Mouse (Mus musculus) midbrain, embryonic 14.5 days (tissue): Measurements from ENCODE around the gene Top2a. TPM values are rescaled to one million over a fixed set of nuclear protein-coding genes. Genes with fewer than 3 reads are reported as not detected.
A peak's percentile ranks its signal among the peaks of the same experiment; 100 is the strongest.

Experiments
- ATAC-seq: fragments of 200-750 bp; cut with Nextera tagmentation; 2 replicates; pipeline ENCODE4 v1.8.0; 2017; ENCODE audit warnings: moderate number of reproducible peaks, moderate library complexity; ENCODE audit not compliant: low FRiP score, low TSS enrichment
- DNase-seq: peaks from one replicate; pipeline ENCODE4 v3.0.0-alpha.2; 2015
- H3K27ac ChIP-seq: fragments of 300-500 bp; sonication (generic); replicated peaks from 2 replicates; pipeline ENCODE4 v1.5.1; 2014; ENCODE audit warnings: mild to moderate bottlenecking, low read depth, low read length, moderate library complexity
- H3K27me3 ChIP-seq: fragments of 300-500 bp; sonication (generic); 2 replicates; pipeline ENCODE4 v1.6.1; 2014; ENCODE audit warnings: low read length, control low read depth, mixed read lengths; ENCODE audit not compliant: control insufficient read depth, insufficient read depth
- H3K36me3 ChIP-seq: fragments of 300-500 bp; sonication (generic); 2 replicates; pipeline ENCODE4 v1.6.1; 2014; ENCODE audit warnings: low read length, control low read depth; ENCODE audit not compliant: control insufficient read depth, insufficient read depth
- H3K4me1 ChIP-seq: fragments of 300-500 bp; sonication (generic); 2 replicates; pipeline ENCODE4 v1.6.1; 2014; ENCODE audit warnings: mild to moderate bottlenecking, antibody characterized with exemption, low read length, control low read depth; ENCODE audit not compliant: control insufficient read depth, insufficient read depth
- H3K4me2 ChIP-seq: fragments of 300-500 bp; sonication (generic); 2 replicates; pipeline ENCODE4 v1.6.1; 2014; ENCODE audit warnings: mild to moderate bottlenecking, low read length, moderate library complexity
- H3K4me3 ChIP-seq: fragments of 300-500 bp; sonication (generic); replicated peaks from 2 replicates; pipeline ENCODE4 v1.5.1; 2014; ENCODE audit warnings: low read depth, low read length
- H3K9ac ChIP-seq: fragments of 300-500 bp; sonication (generic); replicated peaks from 2 replicates; pipeline ENCODE4 v1.6.1; 2014; ENCODE audit warnings: mild to moderate bottlenecking, low read length, moderate library complexity
- H3K9me3 ChIP-seq: fragments of 300-500 bp; sonication (generic); 2 replicates; pipeline ENCODE4 v1.6.1; 2016; ENCODE audit warnings: low read length, control low read depth, mixed read lengths; ENCODE audit not compliant: control insufficient read depth
- WGBS: fragments of 180-500 bp; shearing (Covaris S2); extraction: QIAGEN DNeasy Blood & Tissue Kit; methylation state at CpG from one replicate; pipeline ENCODE4 v1.1.7; 2014; 5-methylcytosine and 5-hydroxymethylcytosine counted together
- polyA plus RNA-seq: library from polyadenylated mRNA; unstranded; fragments of >200 nt; fragmentation: Nextera tagmentation; extraction: Ambion mirVana; gene quantifications from 2 replicates; pipeline ENCODE4 v1.2.1, GENCODE M21; 2014

The Top2a gene
- polyA plus RNA-seq, 1 experiment from 2014 or later = 67.9 TPM

DNA sequence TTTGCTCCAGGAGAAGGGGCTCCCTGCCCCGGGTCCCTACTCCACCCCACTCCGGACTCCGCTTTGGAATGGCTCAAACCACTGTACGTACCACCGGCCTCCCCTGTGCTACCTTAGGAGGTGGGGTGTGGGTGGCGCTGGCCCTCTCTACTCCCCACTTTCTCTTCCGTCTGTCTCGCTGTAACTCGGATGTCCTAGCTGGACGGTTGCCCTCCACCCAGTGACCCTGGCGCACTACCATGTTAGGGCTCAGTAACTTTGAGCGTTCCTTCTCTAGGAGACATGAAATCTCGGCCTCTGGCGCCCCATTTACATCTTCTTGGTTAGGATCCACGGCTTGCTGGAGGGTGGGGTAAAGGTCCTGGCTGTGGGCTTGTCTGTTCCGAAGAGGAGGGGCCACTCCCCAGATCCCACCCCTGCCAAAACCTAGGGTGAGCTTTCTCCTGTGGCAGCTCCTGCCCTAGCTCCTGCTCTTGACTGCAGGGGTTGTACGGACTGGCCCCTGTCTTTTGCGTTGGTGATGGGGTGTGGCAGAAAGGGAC lies 62.9 kb downstream of the Top2a start:
- DNase-seq = no peak
- Histone ChIP-seq H3K4me2 (peak overlapping the region; percentile 86), H3K27ac (no peak overlapping the region)

DNA sequence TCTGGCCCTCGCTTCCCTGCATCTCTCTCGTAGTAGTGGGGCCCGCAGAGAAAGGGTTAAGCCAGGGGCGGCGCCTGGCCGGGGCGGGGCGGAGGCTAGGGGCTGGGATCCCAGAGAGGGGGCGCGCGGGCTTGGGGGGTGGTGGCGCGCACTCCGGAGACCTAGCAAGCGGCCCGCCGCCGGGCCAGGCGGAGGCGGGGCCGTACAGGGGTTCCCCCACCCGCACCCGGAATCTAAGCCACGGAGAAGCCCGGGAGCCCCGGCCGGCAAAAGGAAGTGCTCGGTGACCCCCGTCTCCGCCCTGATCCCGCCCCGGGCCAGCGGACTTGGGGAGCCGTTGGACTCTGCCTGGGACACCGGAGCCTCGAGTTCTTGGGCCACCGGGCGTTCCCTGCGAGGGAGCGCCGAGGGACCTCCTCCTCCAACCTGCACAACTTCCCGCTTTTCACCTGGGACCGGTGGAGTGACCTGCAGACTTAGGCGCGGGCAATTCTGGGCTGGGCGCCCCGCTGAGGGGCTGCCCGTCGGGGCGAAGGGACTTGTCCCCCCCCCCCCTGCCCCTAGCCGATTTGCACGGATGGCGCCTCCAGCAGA lies 63.6 kb downstream of the Top2a start:
- Histone ChIP-seq H3K9me3 (no peaks in the 10 kb centered on the region), H3K27ac (0 out of 2 replicates have a peak overlapping the region, but pooled peaks have one; percentile 8), H3K36me3 (no peaks in the 10 kb centered on the region), H3K4me2 (peak overlapping the region; percentile 86), H3K9ac (peak overlapping the region; percentile 66), H3K4me1 (peaks cover 63% of the 10 kb centered on the region), H3K27me3 (peaks cover 18% of the 10 kb centered on the region), H3K4me3 (peak overlapping the region; percentile 57)
- peak; percentile 77 for DNase-seq
- WGBS = under 1% methylated on average over 52 of the region's 53 CpGs
- peak; percentile 15; the same call in 1 of the 2 replicates for ATAC-seq

More for the DNA sequence above, 62.9 kb downstream of the Top2a start:
- Histone ChIP-seq H3K27me3 (peaks cover 18% of the 10 kb centered on the region), H3K4me1 (peaks cover 66% of the 10 kb centered on the region), H3K9me3 (no peaks in the 10 kb centered on the region), H3K36me3 (no peaks in the 10 kb centered on the region), H3K9ac (peak overlapping the region; percentile 66; the same call in 1 of the 2 replicates), H3K4me3 (peak overlapping the region; percentile 57)
- ATAC-seq = no peak
- WGBS = 5% methylated on average over 18 of the region's 18 CpGs

DNA sequence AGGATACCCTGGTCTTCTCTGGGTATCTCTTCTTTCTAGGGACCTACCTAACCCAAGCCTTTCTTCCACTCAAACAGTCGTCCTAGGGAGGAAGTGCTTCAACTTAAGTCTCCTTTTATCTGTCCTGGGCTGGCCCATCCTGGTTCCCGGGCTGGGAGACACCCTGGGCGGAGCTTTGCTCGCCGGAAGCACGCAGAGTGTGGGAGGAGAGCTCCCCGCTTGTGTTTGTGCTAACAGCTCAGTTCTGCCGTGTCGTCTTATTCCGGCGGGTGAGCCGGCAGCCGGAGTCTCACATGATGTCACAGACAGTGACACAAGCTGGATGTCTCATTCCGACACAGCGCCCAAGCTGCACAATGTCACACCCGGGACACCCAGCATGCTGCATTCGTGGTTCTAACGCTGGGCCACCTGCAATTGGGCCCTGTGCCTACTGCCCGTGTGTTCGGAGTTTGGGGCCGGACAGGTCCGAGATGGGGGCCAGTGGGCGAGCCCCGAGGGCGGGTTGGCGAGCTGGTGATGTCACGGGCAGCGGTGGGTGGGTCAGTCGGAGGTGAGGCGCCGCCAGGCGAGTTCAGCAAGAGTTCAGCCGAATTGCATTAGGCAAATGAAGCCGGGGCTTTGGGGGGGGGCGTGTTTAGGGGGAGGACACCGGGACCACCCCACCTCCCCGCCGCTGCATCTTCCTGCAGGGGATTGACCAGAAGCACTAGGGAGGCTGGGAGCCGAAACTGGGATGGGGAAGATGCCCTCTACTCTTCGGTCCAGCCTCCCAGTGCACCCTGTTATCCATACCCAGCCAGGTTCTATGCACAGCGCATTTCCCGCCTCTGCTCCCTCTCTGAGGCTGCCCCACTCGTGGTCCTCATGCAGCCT lies 64.3 kb downstream of the Top2a start:
- peak overlapping the region; percentile 86 for H3K4me2 ChIP-seq
- ATAC-seq (0 out of 2 replicates have a peak, but pooled peaks have one; percentile 9), DNase-seq (peak; percentile 78)
- H3K9ac ChIP-seq = peak overlapping the region; percentile 66
- no peaks in the 10 kb centered on the region for H3K36me3 ChIP-seq
- H3K9me3 ChIP-seq = no peaks in the 10 kb centered on the region
- WGBS = under 1% methylated on average over 43 of the region's 43 CpGs
- peaks cover 18% of the 10 kb centered on the region for H3K27me3 ChIP-seq
- H3K4me1 ChIP-seq = peaks cover 62% of the 10 kb centered on the region
- H3K4me3 ChIP-seq = peak overlapping the region; percentile 57
- H3K27ac ChIP-seq = peak overlapping the region; percentile 61; the same call in 1 of the 2 replicates

DNA sequence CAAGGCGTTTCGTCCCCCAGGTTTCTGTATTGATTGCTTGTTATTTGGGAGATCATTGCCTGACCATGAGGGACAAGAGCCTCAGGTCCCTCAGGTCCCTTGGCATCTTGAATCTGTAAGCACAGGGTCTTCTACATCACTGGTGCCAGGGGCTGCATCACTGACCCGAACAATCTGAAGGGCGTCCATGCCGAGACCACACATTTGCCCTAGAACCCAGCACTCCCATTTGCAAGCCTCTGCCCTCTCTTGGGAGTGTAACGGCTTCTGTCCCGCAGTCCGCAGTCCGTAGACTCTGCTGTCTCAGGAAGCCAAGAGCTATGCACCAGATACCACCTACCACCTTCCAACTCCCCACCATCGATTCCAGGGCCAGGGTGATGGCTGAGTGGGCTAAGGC lies 67.6 kb downstream of the Top2a start:
- Histone ChIP-seq H3K4me1 (peaks cover 42% of the 10 kb centered on the region), H3K9ac (no peak overlapping the region)

DNA sequence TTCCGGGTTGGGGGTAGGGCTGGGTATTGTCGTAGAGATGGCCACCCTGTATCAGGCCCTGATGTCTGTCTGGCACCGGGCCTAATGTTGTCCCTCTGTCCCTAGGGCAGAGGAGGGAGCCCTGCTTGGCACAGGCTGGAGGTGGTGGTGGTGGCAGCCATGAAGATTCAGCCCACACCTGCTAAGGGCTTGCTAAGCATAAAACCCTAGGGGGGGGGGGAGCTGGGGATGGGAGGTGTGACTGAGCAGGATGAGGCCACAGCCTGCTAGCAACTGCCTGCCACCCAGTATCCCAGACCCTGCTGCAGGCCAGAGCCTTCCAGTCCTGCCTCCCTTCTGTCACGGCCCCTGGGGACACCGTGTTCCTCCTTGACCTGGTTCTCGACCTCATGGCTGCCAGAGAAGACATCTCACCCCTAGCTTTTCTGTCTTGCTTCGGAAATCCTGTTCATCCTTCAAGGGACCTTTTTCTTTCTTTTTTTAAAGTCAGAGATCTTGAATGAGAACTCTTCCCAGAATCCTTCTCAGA lies 68.2 kb downstream of the Top2a start:
- DNase-seq (no peak), ATAC-seq (no peak)
- peaks cover 40% of the 10 kb centered on the region for H3K4me1 ChIP-seq
- H3K9me3 ChIP-seq = no peaks in the 10 kb centered on the region
- peaks cover under 1% of the 10 kb centered on the region; the same call in 1 of the 2 replicates for H3K27me3 ChIP-seq
- no peak overlapping the region for H3K9ac ChIP-seq
- peak overlapping the region; percentile 53; the same call in 1 of the 2 replicates for H3K27ac ChIP-seq
- H3K4me2 ChIP-seq = no peak overlapping the region
- no peak overlapping the region for H3K4me3 ChIP-seq
- H3K36me3 ChIP-seq = no peaks in the 10 kb centered on the region
- 38% methylated on average over 7 of the region's 7 CpGs for WGBS

More for the DNA sequence above, 67.6 kb downstream of the Top2a start:
- WGBS = 82% methylated on average over 10 of the region's 10 CpGs
- Histone ChIP-seq H3K9me3 (no peaks in the 10 kb centered on the region), H3K36me3 (no peaks in the 10 kb centered on the region), H3K27ac (no peak overlapping the region), H3K27me3 (peaks cover 6% of the 10 kb centered on the region; the same call in 1 of the 2 replicates), H3K4me2 (no peak overlapping the region), H3K4me3 (no peak overlapping the region)
- ATAC-seq (no peak), DNase-seq (no peak)

DNA sequence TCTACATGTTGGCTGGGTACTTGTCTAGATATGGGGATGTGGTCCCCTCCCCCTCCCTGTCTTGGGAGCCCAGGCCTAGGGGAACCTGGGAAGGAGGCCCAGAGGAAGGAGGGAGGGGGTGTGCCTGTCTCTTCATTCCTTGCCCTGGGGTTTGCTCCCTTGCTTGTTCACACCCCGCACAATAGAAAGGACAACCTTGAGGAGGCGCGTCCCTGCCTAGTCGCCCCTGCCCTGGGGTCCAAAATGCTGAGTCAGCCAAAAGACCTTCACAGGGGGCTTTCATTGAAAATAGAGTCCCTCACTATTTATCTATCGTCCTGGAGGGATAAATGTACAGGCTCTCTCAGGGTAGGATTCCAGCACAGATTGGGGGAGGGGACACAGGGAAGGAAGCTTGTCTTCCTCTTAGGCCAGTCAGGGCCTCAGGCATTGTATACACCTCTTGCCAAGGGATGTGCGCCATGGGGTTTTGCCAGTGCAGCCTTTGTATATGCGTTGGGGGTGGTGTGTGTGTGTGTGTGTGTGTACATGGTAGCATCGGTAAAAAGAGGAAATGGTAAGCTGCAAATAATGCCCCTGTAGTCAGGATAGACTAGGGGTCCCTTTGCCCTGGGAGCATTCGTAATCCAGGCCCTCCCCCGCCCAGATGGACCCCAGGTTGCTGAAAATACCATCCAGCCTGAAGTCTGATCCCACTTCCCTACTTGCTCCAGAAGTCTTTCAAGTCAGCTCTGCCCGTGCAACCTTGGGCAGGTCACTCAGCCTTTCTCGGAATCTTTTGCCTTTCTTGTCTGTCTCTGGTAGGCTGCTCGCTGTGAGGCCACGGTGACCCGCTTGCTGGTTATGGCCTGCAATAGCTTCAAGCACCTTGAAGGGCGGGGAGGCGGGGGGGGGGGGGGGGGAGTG lies 68.9 kb downstream of the Top2a start:
- 18% methylated on average over 17 of the region's 17 CpGs for WGBS
- peak overlapping the region; percentile 53 for H3K27ac ChIP-seq
- H3K9ac ChIP-seq = no peak overlapping the region; the same call in 1 of the 2 replicates
- no peaks in the 10 kb centered on the region for H3K27me3 ChIP-seq
- peaks cover 38% of the 10 kb centered on the region for H3K4me1 ChIP-seq
- DNase-seq (peak; percentile 56), ATAC-seq (no peak; the same call in 1 of the 2 replicates)
- H3K36me3 ChIP-seq = no peaks in the 10 kb centered on the region
- no peaks in the 10 kb centered on the region for H3K9me3 ChIP-seq
- no peak overlapping the region for H3K4me3 ChIP-seq
- H3K4me2 ChIP-seq = no peak overlapping the region

DNA sequence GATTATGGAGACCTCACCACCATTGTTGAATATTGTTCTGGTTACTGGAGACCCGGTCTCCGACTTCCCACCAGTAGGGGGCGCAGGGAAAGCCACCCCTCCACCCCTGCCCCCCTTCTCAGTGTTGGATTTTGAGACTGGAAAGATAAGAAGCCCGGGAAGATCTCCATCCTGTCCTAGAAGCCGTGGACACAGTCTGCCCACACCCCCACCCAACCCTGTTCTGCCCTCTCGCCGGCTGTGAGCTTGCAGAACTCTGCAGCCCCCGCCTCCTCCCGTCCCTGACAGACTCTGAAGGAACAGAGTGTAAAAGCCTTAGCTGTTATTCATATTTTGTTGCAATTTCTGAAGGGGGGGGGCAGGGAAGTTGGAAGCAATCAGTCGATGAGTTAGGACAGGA lies 69.6 kb downstream of the Top2a start:
- peak; percentile 34; the same call in 1 of the 2 replicates for ATAC-seq
- H3K27ac ChIP-seq = peak overlapping the region; percentile 50; the same call in 1 of the 2 replicates
- peak; percentile 84 for DNase-seq
- H3K9me3 ChIP-seq = no peaks in the 10 kb centered on the region
- WGBS = 5% methylated on average over 10 of the region's 10 CpGs
- H3K36me3 ChIP-seq = no peaks in the 10 kb centered on the region
- no peaks in the 10 kb centered on the region for H3K27me3 ChIP-seq
- H3K4me1 ChIP-seq = peaks cover 32% of the 10 kb centered on the region
- no peak overlapping the region for H3K4me2 ChIP-seq
- H3K9ac ChIP-seq = no peak overlapping the region
- no peak overlapping the region for H3K4me3 ChIP-seq
